In the genomic region with DNA sequence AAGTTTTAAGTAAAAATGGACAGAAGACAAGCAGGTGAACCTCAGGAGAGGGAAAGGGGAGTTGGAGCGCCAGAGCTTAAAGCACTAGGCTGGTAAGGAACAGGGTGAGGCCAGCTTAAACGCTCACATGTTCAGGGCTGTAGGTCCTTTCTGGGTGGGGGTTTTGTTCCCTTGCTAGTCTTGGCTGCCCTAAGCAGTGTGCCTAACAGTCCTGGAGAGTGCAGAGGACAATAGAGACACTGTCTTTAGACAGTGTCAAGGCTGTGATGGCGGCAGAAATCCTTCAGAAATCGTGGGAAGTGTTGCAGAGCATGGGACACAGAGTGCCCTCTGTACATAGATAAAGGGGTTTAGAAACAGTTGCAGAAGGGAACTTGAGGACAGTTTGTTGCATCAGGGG, we compare ENCODE assay signal across 21 mouse cellular contexts. TPM values are rescaled to one million over a fixed set of nuclear protein-coding genes. Genes with fewer than 3 reads are reported as not detected.
DNase-seq lines count a peak whose midpoint lies in the region; ATAC-seq and TF ChIP-seq lines count a peak whose summit lies in the region.
"Had no signal": no experiment of that assay in that cellular context is flagged by ENCODE, and none has a peak within 500 bp of the region (broad histone marks: within the 10 kb centered on the region; RNA-seq: fewer than 3 reads in every experiment).

No protein-coding gene starts in this region.

- peak; percentile 63 for DNase-seq in heart, adult 11 months
- DNase-seq in heart, postnatal 14 days, result no peak
- DNase-seq in embryonic facial prominence, embryonic 11.5 days (ENCODE audit: low spot score), result peak; percentile 6
- DNase-seq in urinary bladder, postnatal 10 days (ENCODE audit: low spot score), result no peak
- no peak for DNase-seq in lung, postnatal 0 days (ENCODE audit: low spot score)
- DNase-seq: adrenal gland, postnatal 10 days; B cell, adult 2 months; cerebellum, postnatal 10 days; heart, adult 2 months; heart, postnatal 10 days; lung, adult 2 months; thymus, postnatal 36 days had no signal

- H3K4me3 ChIP-seq in embryonic facial prominence, embryonic 11.5 days (ENCODE audit: low read depth, low read length), result no peak overlapping the region
- no peak overlapping the region for H3K4me3 ChIP-seq in hindbrain, embryonic 13.5 days
- no peak overlapping the region for H3K4me3 ChIP-seq in midbrain, embryonic 16.5 days (ENCODE audit: low read depth, low read length)
- H3K4me3 ChIP-seq in lung, postnatal 0 days (ENCODE audit: low read depth, low read length), result no peak overlapping the region
- H3K4me3 ChIP-seq: heart, adult 2 months; left cerebral cortex, adult 2 months; limb, embryonic 15.5 days had no signal

- WGBS in embryonic facial prominence, embryonic 11.5 days, result 38% methylated on average over 4 of the region's 4 CpGs
- WGBS in hindbrain, embryonic 13.5 days, result 53% methylated on average over 4 of the region's 4 CpGs
- WGBS in midbrain, embryonic 16.5 days, result 19% methylated on average over 4 of the region's 4 CpGs
- WGBS in lung, postnatal 0 days, result 53% methylated on average over 4 of the region's 4 CpGs

- no peaks in the 10 kb centered on the region for H3K9me3 ChIP-seq in embryonic facial prominence, embryonic 11.5 days (replicated peaks; ENCODE audit: control insufficient read depth, low read length)
- H3K9me3 ChIP-seq in hindbrain, embryonic 13.5 days, result no peaks in the 10 kb centered on the region
- H3K9me3 ChIP-seq in midbrain, embryonic 16.5 days (replicated peaks; ENCODE audit: control insufficient read depth, low read length, poor library complexity, severe bottlenecking), result no peaks in the 10 kb centered on the region
- no peaks in the 10 kb centered on the region for H3K9me3 ChIP-seq in lung, postnatal 0 days (ENCODE audit: low read length)
- H3K9me3 ChIP-seq: limb, embryonic 15.5 days had no signal

- H3K27me3 ChIP-seq in embryonic facial prominence, embryonic 11.5 days (ENCODE audit: control insufficient read depth, insufficient read depth, low read length), result no peaks in the 10 kb centered on the region
- 0 out of 2 replicates have a peak, but pooled peaks cover 6% of the 10 kb centered on the region for H3K27me3 ChIP-seq in hindbrain, embryonic 13.5 days
- no peaks in the 10 kb centered on the region for H3K27me3 ChIP-seq in midbrain, embryonic 16.5 days (ENCODE audit: control insufficient read depth, insufficient read depth, low read depth, low read length)
- H3K27me3 ChIP-seq in lung, postnatal 0 days (replicated peaks; ENCODE audit: insufficient read depth, low read length), result no peaks in the 10 kb centered on the region
- H3K27me3 ChIP-seq: limb, embryonic 15.5 days had no signal

- H3K27ac ChIP-seq in embryonic facial prominence, embryonic 11.5 days (replicated peaks; ENCODE audit: low read depth, low read length), result no peak overlapping the region
- peak overlapping the region; percentile 64; the same call in 1 of the 2 replicates for H3K27ac ChIP-seq in hindbrain, embryonic 13.5 days
- H3K27ac ChIP-seq in midbrain, embryonic 16.5 days (ENCODE audit: low read length), result peak overlapping the region; percentile 34; the same call in 1 of the 2 replicates
- H3K27ac ChIP-seq in lung, postnatal 0 days (ENCODE audit: low read length), result no peak overlapping the region
- H3K27ac ChIP-seq: heart, adult 2 months; left cerebral cortex, adult 2 months; limb, embryonic 15.5 days had no signal

- intact Hi-C loops in heart, postnatal 14 days (cut with DNase I), result no loop called here

- TF ChIP-seq CTCF in lung, postnatal 0 days (IDR thresholded peaks at IDR 0.05), result no peak

- no peak for TF ChIP-seq EP300 in lung, postnatal 0 days (IDR thresholded peaks at IDR 0.05)

- H3K36me3 ChIP-seq in embryonic facial prominence, embryonic 11.5 days (replicated peaks; ENCODE audit: control insufficient read depth, insufficient read depth, low read depth, low read length), result no peaks in the 10 kb centered on the region
- no peaks in the 10 kb centered on the region for H3K36me3 ChIP-seq in hindbrain, embryonic 13.5 days
- H3K36me3 ChIP-seq in midbrain, embryonic 16.5 days (ENCODE audit: control insufficient read depth, insufficient read depth, low read length), result no peaks in the 10 kb centered on the region
- H3K36me3 ChIP-seq in lung, postnatal 0 days (ENCODE audit: insufficient read depth, low read length), result no peaks in the 10 kb centered on the region
- H3K36me3 ChIP-seq: limb, embryonic 15.5 days had no signal

- H3K4me1 ChIP-seq in embryonic facial prominence, embryonic 11.5 days (ENCODE audit: control insufficient read depth, insufficient read depth, low read length), result no peaks in the 10 kb centered on the region; the same call in 1 of the 2 replicates
- H3K4me1 ChIP-seq in hindbrain, embryonic 13.5 days (replicated peaks), result peaks cover 16% of the 10 kb centered on the region
- H3K4me1 ChIP-seq in midbrain, embryonic 16.5 days (ENCODE audit: control insufficient read depth, insufficient read depth, low read length), result peaks cover 8% of the 10 kb centered on the region; the same call in 1 of the 2 replicates
- H3K4me1 ChIP-seq in lung, postnatal 0 days (ENCODE audit: insufficient read depth, low read depth, low read length), result no peaks in the 10 kb centered on the region
- H3K4me1 ChIP-seq: limb, embryonic 15.5 days had no signal

- no peak overlapping the region for H3K4me2 ChIP-seq in embryonic facial prominence, embryonic 11.5 days (ENCODE audit: low read depth, low read length)
- H3K4me2 ChIP-seq in hindbrain, embryonic 13.5 days, result no peak overlapping the region
- no peak overlapping the region for H3K4me2 ChIP-seq in midbrain, embryonic 16.5 days (ENCODE audit: low read length)
- no peak overlapping the region for H3K4me2 ChIP-seq in lung, postnatal 0 days (replicated peaks; ENCODE audit: low read depth, low read length)
- H3K4me2 ChIP-seq: limb, embryonic 15.5 days had no signal

- no peak; the same call in 1 of the 2 replicates for ATAC-seq in embryonic facial prominence, embryonic 11.5 days (replicated peaks; ENCODE audit: insufficient number of reproducible peaks, low FRiP score, low TSS enrichment, low read depth)
- peak; percentile 24; the same call in 1 of the 2 replicates for ATAC-seq in hindbrain, embryonic 13.5 days (ENCODE audit: low FRiP score)
- peak; percentile 32; the same call in 1 of the 2 replicates for ATAC-seq in midbrain, embryonic 16.5 days
- no peak for ATAC-seq in CD4-positive, CD25-positive, alpha-beta regulatory T cell, adult 4 months
- ATAC-seq in lung, postnatal 0 days, result no peak
- ATAC-seq: intestine, postnatal 0 days had no signal

- H3K9ac ChIP-seq in embryonic facial prominence, embryonic 11.5 days (replicated peaks; ENCODE audit: low read length), result no peak overlapping the region
- H3K9ac ChIP-seq in hindbrain, embryonic 13.5 days, result no peak overlapping the region
- no peak overlapping the region for H3K9ac ChIP-seq in midbrain, embryonic 16.5 days (ENCODE audit: low read depth, low read length)
- no peak overlapping the region for H3K9ac ChIP-seq in lung, postnatal 0 days (replicated peaks; ENCODE audit: low read depth)
- H3K9ac ChIP-seq: limb, embryonic 15.5 days had no signal

RNA-seq across cellular contexts. Expression of a gene that starts 22.0 kb away (rescaled TPM):
- 1 to 10 TPM; 5.9 to 8.3 TPM for total RNA-seq in heart, postnatal 14 days (2021)
- polyA plus RNA-seq in embryonic facial prominence, embryonic 11.5 days (2014; fragmentation: Nextera tagmentation; extraction: Ambion mirVana), result 66.2 and 69.5 TPM in 2 replicates
- polyA plus RNA-seq in hindbrain, embryonic 13.5 days (2015; fragmentation: Nextera tagmentation; extraction: Ambion mirVana), result 172 and 173 TPM in 2 replicates
- 163 and 179 TPM in 2 replicates for polyA plus RNA-seq in midbrain, embryonic 16.5 days (2015; fragmentation: Nextera tagmentation; extraction: Ambion mirVana)
- polyA plus RNA-seq in CD4-positive, CD25-positive, alpha-beta regulatory T cell, adult 4 months (2017; shearing (Covaris generic)), result 1 to 10 TPM; 7.9 to 9.5 TPM
- 87.3 and 94.0 TPM in 2 replicates for polyA plus RNA-seq in lung, postnatal 0 days (2015; fragmentation: Nextera tagmentation; extraction: Ambion mirVana)

RNA-seq across cellular contexts. Expression of a gene that starts 30.2 kb away (rescaled TPM):
- total RNA-seq in heart, postnatal 14 days (2021), result not detected
- not detected in 2 replicates for polyA plus RNA-seq in embryonic facial prominence, embryonic 11.5 days (2014; fragmentation: Nextera tagmentation; extraction: Ambion mirVana)
- polyA plus RNA-seq in hindbrain, embryonic 13.5 days (2015; fragmentation: Nextera tagmentation; extraction: Ambion mirVana), result not detected in 2 replicates
- polyA plus RNA-seq in midbrain, embryonic 16.5 days (2015; fragmentation: Nextera tagmentation; extraction: Ambion mirVana), result not detected in 2 replicates
- polyA plus RNA-seq in CD4-positive, CD25-positive, alpha-beta regulatory T cell, adult 4 months (2017; shearing (Covaris generic)), result not detected
- polyA plus RNA-seq in lung, postnatal 0 days (2015; fragmentation: Nextera tagmentation; extraction: Ambion mirVana), result 0.21 and 0.30 TPM in 2 replicates
- total RNA-seq: ES-E14; heart, adult 2 months; heart, postnatal 10 days; left cerebral cortex, adult 2 months; megakaryocyte progenitor cell, adult 5-6 weeks had no signal
- polyA plus RNA-seq: heart, adult 2 months; intestine, postnatal 0 days; large intestine, adult 2 months; limb, embryonic 15.5 days; lung, adult 2 months had no signal

RNA-seq across cellular contexts. Expression of a gene that starts 35.2 kb away (rescaled TPM):
- not detected for total RNA-seq in heart, postnatal 14 days (2021)
- 0.24 TPM in 1 of 2 replicates, not detected in the other for polyA plus RNA-seq in embryonic facial prominence, embryonic 11.5 days (2014; fragmentation: Nextera tagmentation; extraction: Ambion mirVana)
- 0.94 and 1.1 TPM in 2 replicates for polyA plus RNA-seq in hindbrain, embryonic 13.5 days (2015; fragmentation: Nextera tagmentation; extraction: Ambion mirVana)
- 0.46 and 1.4 TPM in 2 replicates for polyA plus RNA-seq in midbrain, embryonic 16.5 days (2015; fragmentation: Nextera tagmentation; extraction: Ambion mirVana)
- polyA plus RNA-seq in CD4-positive, CD25-positive, alpha-beta regulatory T cell, adult 4 months (2017; shearing (Covaris generic)), result not detected
- not detected in 2 replicates for polyA plus RNA-seq in lung, postnatal 0 days (2015; fragmentation: Nextera tagmentation; extraction: Ambion mirVana)
- total RNA-seq: adrenal gland, postnatal 10 days; heart, adult 2 months; heart, postnatal 10 days; left cerebral cortex, adult 2 months; megakaryocyte progenitor cell, adult 5-6 weeks had no signal
- polyA plus RNA-seq: heart, adult 2 months; intestine, postnatal 0 days; large intestine, adult 2 months; limb, embryonic 15.5 days; lung, adult 2 months had no signal

RNA-seq across cellular contexts. Expression of a gene that starts 38.9 kb away (rescaled TPM):
- 10 to 100 TPM; 11.6 to 13.3 TPM for total RNA-seq in heart, postnatal 14 days (2021)
- polyA plus RNA-seq in embryonic facial prominence, embryonic 11.5 days (2014; fragmentation: Nextera tagmentation; extraction: Ambion mirVana), result 38.4 and 40.3 TPM in 2 replicates
- 47.8 and 53.9 TPM in 2 replicates for polyA plus RNA-seq in hindbrain, embryonic 13.5 days (2015; fragmentation: Nextera tagmentation; extraction: Ambion mirVana)
- polyA plus RNA-seq in midbrain, embryonic 16.5 days (2015; fragmentation: Nextera tagmentation; extraction: Ambion mirVana), result 47.6 and 48.6 TPM in 2 replicates
- polyA plus RNA-seq in CD4-positive, CD25-positive, alpha-beta regulatory T cell, adult 4 months (2017; shearing (Covaris generic)), result 10 to 100 TPM; 32.7 to 53.9 TPM
- 21.8 and 22.6 TPM in 2 replicates for polyA plus RNA-seq in lung, postnatal 0 days (2015; fragmentation: Nextera tagmentation; extraction: Ambion mirVana)

RNA-seq across cellular contexts. Expression of a gene that starts 51.6 kb away (rescaled TPM):
- not detected for total RNA-seq in heart, postnatal 14 days (2021)
- polyA plus RNA-seq in embryonic facial prominence, embryonic 11.5 days (2014; fragmentation: Nextera tagmentation; extraction: Ambion mirVana), result not detected in 2 replicates
- polyA plus RNA-seq in hindbrain, embryonic 13.5 days (2015; fragmentation: Nextera tagmentation; extraction: Ambion mirVana), result not detected in 2 replicates
- polyA plus RNA-seq in midbrain, embryonic 16.5 days (2015; fragmentation: Nextera tagmentation; extraction: Ambion mirVana), result not detected in 2 replicates
- not detected for polyA plus RNA-seq in CD4-positive, CD25-positive, alpha-beta regulatory T cell, adult 4 months (2017; shearing (Covaris generic))
- polyA plus RNA-seq in lung, postnatal 0 days (2015; fragmentation: Nextera tagmentation; extraction: Ambion mirVana), result not detected in 2 replicates
- total RNA-seq: adrenal gland, postnatal 10 days; heart, adult 2 months; heart, postnatal 10 days; left cerebral cortex, adult 2 months; megakaryocyte progenitor cell, adult 5-6 weeks had no signal
- polyA plus RNA-seq: intestine, postnatal 0 days; large intestine, adult 2 months; limb, embryonic 15.5 days; lung, adult 2 months had no signal

Comparison
In these comparisons a context has a peak if more than half of its experiments do, and no peak if none do; other contexts are left out.
1. DNase-seq: peak in heart, adult 11 months (single experiment) and embryonic facial prominence, embryonic 11.5 days (single experiment); none in heart, postnatal 14 days (0 of 2), urinary bladder, postnatal 10 days (single experiment) and lung, postnatal 0 days (single experiment).
2. ATAC-seq: peak in hindbrain, embryonic 13.5 days (single experiment) and midbrain, embryonic 16.5 days (single experiment); none in embryonic facial prominence, embryonic 11.5 days (single experiment), CD4-positive, CD25-positive, alpha-beta regulatory T cell, adult 4 months (single experiment) and lung, postnatal 0 days (single experiment).
3. H3K27ac ChIP-seq: peak in hindbrain, embryonic 13.5 days (single experiment) and midbrain, embryonic 16.5 days (single experiment); none in embryonic facial prominence, embryonic 11.5 days (single experiment) and lung, postnatal 0 days (single experiment).